Mouse (Mus musculus) T-cell, adult 2 months (primary cell): ENCODE measurements around the gene Slc24a3.

Experiments used
- DNase-seq: peaks from one replicate; pipeline ENCODE4 v3.0.0; 2022; ENCODE audit warnings: low spot score

Gene Slc24a3

GRCm38 (mm10) chr2:145631799-145632174 is 464.2 kb downstream of the Slc24a3 start:
- no peak for DNase-seq

GRCm38 (mm10) chr2:145633811-145634210 is 466.3 kb downstream of the Slc24a3 start:
- DNase-seq = no peak

- no peak for DNase-seq
Measured at GRCm38 (mm10) chr2:145640255-145640984, 472.9 kb downstream of the Slc24a3 start.

- DNase-seq = no peak
Measured at GRCm38 (mm10) chr2:145655373-145655960, 487.9 kb downstream of the Slc24a3 start.

- DNase-seq = no peak
Measured at GRCm38 (mm10) chr2:145656121-145656520, 488.6 kb downstream of the Slc24a3 start.

GRCm38 (mm10) chr2:145656716-145657115 is 489.2 kb downstream of the Slc24a3 start:
- no peak for DNase-seq

- no peak for DNase-seq
Measured at GRCm38 (mm10) chr2:145661242-145661641, 493.7 kb downstream of the Slc24a3 start.

GRCm38 (mm10) chr2:145663899-145664298 is 496.3 kb downstream of the Slc24a3 start:
- no peak for DNase-seq

- DNase-seq = no peak
Measured at GRCm38 (mm10) chr2:145664311-145664710, 496.8 kb downstream of the Slc24a3 start.

GRCm38 (mm10) chr2:145668135-145668534 is 500.6 kb downstream of the Slc24a3 start:
- no peak for DNase-seq

GRCm38 (mm10) chr2:145670131-145670530 is 502.6 kb downstream of the Slc24a3 start:
- no peak for DNase-seq

GRCm38 (mm10) chr2:145674496-145675141 is 507.1 kb downstream of the Slc24a3 start:
- DNase-seq = no peak

GRCm38 (mm10) chr2:145675142-145675755 is 507.7 kb downstream of the Slc24a3 start, which contains the start of gene Rin2:
Rin2 (plus strand) TSS chr2:145675215.
- no peak for DNase-seq

- no peak for DNase-seq
Measured at GRCm38 (mm10) chr2:145675756-145676543, 508.4 kb downstream of the Slc24a3 start.

- no peak for DNase-seq
Measured at GRCm38 (mm10) chr2:145676544-145676925, 509.0 kb downstream of the Slc24a3 start.

- no peak for DNase-seq
Measured at GRCm38 (mm10) chr2:145676936-145677335, 509.4 kb downstream of the Slc24a3 start.

GRCm38 (mm10) chr2:145680141-145680540 is 512.6 kb downstream of the Slc24a3 start:
- DNase-seq = no peak

- no peak for DNase-seq
Measured at GRCm38 (mm10) chr2:145680762-145681161, 513.2 kb downstream of the Slc24a3 start.

GRCm38 (mm10) chr2:145681626-145682025 is 514.1 kb downstream of the Slc24a3 start:
- DNase-seq = no peak

- DNase-seq = no peak
Measured at GRCm38 (mm10) chr2:145682924-145683323, 515.4 kb downstream of the Slc24a3 start.

GRCm38 (mm10) chr2:145683536-145683935 is 516.0 kb downstream of the Slc24a3 start:
- DNase-seq = no peak

- DNase-seq = no peak
Measured at GRCm38 (mm10) chr2:145684151-145684550, 516.6 kb downstream of the Slc24a3 start.
